Mouse (Mus musculus) 3134 (cell line): ENCODE measurements around the gene Trim14.

ENCODE experiments used
- DNase-seq: peaks from one replicate; pipeline ENCODE4 v3.0.0-alpha.2; 2011; ENCODE audit warnings: low spot score; ENCODE audit not compliant: insufficient read length; ENCODE audit errors: extremely low read depth

The Trim14 gene

DNA sequence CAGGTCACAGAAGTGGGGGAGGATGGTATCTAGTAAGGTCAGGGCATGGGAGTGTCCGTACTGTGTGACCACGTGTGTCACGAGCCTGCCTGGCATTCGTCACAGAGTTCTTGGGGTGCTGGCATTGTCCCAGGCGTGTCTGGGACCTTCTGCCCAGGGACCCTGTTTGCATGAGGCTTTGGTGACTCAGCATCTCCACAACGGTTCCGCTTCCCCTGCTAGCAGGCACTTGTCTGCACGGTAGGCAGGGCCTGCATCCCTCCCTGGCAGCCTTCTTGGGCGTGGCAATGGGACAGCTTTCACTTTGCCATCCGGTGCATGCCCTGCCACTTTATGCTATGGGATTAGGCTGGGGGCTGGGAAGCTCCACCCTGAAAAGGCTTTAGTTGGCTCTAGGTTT is 27.9 kb upstream of the Trim14 start:
- DNase-seq: peak; percentile 84

DNA sequence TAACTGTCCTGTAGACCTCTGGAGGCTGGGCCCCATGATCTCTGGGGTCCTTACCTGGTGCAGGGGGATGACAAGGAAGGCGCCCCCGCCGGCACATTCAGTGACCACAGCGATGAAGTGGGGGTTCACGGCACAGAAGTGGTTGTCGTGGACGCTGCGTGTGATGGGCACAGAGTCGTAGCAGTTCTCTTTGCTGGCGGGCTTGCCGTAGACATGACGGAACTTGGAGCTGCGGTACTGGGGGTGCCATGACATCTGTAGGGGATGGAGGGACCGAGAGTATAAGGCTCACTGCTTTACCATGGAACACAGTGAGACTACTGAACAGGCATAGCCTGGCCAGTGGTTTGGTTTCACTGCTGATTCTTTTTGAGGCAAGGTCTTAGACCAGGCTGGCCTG is 26.9 kb upstream of the Trim14 start:
- no peak for DNase-seq

DNA sequence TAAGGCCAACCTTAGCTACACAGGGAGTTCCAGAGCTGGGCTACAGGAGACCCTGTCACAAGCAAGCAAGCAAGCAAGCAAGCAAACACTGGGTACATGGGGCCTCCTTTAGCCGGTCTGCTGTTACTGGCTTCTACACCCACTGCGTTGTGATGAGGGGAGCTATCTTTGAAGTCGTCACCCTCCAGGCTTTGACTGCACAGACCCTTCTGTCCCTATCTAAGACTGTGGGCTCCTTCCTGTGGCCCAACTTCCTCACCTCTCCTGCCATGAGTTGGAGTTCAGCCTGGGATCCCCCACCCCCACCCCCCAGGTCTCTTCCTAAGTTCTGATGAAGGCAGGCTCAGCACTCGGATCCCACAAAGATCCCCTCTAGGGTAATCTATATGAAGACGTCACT is 26.1 kb upstream of the Trim14 start:
- DNase-seq: no peak

DNA sequence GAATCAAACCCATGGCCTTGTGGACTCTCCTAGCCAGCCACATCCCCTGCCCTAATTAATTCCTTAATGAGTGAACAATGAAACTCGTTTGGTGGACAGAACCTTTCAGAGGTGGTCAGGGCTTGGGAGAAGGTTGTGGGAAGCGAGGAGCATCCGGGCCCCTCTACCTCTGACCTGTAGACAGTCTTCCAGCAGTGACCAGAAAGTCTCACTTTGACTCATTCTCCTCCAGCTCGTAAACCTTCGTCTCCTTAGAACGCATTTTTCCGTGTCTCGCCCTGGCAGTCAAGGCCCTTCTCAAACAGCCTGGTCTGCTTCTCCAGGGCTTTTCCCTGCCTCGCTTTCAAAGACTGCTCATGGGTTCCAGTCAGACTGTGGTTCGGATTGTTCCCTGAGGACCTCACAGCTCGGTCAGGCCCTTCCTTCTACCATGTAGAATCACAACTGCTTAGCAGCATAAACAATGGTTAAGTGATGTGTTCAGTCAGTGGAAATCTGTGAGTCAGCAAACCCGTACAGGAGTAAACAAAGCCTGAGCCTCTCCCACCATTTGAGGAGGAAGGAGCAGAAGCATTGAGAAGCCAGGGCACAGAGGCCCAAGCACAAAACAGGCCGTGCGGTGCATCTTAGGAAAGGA is 24.2 kb upstream of the Trim14 start:
- peak; percentile 46 for DNase-seq

DNA sequence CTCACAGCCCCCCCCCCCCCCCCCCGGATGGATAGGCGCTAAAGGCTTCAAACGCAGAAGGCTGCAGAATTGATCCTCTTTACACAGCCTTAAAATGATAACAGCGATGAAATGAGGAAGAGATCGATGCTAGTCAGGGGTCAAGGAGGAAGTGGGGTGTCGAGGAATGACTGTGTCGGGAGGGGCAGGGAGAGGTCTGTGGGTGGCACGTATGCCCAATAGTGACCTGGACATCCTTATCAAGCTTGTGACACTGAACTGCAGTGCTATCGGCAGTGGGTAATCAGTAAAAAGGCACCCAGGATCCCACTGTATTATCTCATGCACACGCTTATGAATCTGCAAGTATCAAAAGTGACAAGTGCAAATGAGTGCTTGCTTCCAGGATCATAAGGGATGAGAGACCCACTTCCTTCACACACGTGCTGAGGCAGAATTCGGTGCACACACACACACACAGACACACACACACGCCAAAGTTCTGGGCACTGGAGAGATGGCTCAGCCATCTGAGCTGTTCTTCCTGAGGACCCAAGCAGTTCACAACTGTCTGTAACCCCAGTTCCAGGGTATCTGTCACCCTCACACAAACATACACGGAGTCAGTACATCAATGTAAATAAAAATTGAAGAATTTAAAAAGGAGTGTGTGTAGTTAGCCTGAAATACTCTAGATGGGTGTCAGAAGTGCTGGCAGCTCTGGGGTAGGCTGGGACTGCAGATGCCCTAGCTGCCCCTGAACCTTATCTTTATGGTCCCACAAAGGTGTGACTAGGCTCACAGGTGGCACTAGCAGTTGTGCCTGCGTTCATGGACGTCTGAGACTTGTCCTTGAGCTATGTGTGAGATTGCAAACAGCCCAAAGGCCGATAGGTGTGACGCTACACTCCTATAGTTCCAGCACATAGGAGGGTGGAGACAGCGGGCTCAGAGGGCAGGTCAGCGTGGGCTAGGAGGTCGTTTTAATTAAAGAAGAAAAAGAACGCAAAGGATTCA is 23.0 kb upstream of the Trim14 start:
- DNase-seq: no peak

GRCm38 (mm10) chr4:46556933-46557332 is 21.0 kb upstream of the Trim14 start:
- DNase-seq: no peak

DNA sequence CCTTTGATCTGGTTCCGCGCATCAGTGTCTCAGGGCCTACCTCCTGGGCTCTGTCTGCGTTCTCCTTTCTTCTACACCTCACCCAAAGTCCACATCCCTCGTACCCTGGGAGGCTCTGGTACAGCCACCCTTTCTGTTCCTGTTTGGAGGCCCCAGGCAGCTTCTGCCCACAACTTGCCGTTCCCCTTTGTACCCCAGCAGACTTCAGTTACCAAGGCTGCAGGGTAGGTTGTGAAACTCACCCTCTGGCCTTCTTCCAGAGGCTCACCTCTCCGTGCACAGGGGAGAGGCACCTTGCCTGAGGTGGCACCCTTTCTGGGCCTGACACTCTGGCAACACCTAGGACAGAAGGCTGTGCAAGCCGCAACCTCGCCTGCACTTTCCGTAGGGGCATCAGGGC is 19.8 kb upstream of the Trim14 start:
- DNase-seq: no peak

DNA sequence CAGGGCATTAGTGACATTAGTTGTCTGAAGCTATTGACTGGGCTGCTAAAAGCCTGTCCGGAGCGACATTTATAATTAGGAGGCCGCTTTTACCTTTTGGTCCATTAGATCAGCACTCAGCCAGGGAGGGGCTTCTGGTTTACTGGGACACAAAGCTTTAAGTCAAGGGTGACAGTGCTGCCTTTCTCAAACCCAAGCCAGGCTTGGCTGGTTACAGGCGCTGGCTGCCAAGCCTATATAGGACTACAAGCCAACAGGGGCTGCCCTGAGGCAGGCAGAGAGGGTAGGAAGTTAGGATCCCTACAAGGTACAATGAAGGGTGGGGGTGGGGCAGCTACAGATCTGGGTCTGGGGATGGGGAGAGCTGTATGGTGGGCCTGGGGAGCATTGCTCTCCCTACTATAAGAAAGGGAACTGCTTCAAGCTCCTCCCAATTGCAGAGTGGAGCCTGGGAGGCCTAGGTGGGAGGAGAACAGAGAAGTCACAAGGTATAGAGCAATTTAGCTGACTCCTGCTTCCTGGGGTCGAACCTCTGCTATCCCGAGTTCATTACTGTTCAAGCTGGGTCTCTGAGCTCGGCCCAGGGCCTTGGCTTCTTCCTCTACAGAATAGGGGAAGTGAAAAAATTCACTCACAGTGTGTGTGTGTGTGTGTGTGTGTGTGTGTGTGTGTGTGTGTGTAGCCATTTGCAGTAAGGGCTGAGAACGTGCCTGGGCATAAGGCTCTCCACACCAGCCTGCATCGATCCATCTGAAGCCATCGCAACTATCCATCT is 18.5 kb upstream of the Trim14 start:
- no peak for DNase-seq

- DNase-seq: no peak
Measured at GRCm38 (mm10) chr4:46553864-46554263, 17.9 kb upstream of the Trim14 start.

GRCm38 (mm10) chr4:46550406-46550805 is 14.5 kb upstream of the Trim14 start:
- no peak for DNase-seq

- DNase-seq: no peak
Measured at GRCm38 (mm10) chr4:46549979-46550378, 14.0 kb upstream of the Trim14 start.

DNA sequence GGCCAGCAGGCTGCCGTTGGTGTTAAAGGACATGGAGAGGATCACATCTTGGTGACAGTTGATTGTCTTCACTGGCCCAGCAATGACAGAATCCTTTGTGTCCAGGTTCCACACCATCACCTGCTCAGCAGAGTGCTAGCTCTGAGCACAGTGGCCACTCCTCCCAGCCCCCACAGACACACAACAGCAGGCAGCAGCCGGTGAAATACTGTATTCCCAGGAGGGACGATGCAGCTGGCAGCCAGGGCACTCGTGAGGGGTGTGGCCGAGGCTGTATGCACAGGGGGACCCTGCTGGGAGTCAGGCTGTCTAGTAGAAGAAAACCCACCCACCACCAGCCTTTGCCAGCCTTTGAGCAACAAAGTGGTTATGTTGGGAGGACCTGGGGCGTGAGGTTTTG is 10.8 kb upstream of the Trim14 start:
- DNase-seq: no peak

GRCm38 (mm10) chr4:46545498-46545897 is 9.6 kb upstream of the Trim14 start:
- DNase-seq: no peak

GRCm38 (mm10) chr4:46544313-46544712 is 8.4 kb upstream of the Trim14 start:
- DNase-seq: no peak

DNA sequence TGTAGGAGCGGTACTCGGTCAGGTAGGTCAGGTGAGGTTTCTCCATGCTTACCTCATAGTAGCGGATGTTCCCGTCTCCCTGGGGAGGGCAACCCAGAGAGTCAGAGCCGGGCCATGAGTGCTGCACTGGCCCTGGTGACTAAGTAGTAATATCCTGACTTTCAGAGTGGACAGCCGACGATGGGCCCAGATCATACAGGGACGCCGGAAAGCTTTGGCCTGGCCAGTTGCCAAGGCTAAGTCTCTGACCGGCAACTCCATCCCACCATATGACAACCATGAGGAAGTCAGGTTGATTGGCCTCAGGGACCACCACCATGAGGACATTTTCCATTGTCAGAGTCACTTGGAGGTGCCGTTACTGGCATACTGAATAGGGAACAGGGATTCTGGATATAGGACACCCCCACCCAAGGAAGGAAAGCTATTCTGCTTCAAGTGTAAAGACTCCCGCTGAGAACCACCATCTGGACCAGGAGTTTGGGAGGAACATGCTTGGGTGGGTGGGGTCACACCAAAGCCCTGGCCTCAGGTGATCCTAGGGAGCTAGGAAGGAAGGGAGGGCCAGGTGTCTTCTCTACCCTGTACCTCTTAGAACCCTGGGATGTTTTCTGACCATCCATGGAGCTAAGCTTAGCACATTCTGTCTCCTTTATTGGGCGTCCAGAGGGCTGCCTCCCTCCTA is 7.6 kb upstream of the Trim14 start:
- no peak for DNase-seq

DNA sequence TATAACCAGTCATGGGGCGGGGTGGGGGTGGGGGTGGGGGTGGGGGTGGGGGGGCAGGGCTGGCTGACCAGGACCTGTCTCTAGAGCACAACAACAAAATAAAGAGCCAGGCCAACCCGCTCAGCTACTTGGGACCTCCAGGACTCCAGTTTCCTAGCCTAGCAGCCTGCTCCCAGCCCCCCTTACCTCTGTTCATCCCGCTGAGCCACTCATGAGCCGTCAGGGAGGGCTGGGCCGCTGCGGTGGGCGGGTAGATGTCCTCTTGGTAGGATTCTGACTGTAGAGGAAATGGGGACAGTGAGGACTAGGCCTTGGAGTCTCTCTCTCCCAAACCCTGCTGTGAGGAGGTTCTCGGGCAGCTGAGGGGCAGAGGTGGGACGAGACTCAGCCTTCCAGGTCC is 5.8 kb upstream of the Trim14 start:
- no peak for DNase-seq

- DNase-seq: no peak
Measured at GRCm38 (mm10) chr4:46539167-46539566, 3.2 kb upstream of the Trim14 start.

GRCm38 (mm10) chr4:46535094-46535830 is 679 bp downstream of the Trim14 start:
- no peak for DNase-seq

DNA sequence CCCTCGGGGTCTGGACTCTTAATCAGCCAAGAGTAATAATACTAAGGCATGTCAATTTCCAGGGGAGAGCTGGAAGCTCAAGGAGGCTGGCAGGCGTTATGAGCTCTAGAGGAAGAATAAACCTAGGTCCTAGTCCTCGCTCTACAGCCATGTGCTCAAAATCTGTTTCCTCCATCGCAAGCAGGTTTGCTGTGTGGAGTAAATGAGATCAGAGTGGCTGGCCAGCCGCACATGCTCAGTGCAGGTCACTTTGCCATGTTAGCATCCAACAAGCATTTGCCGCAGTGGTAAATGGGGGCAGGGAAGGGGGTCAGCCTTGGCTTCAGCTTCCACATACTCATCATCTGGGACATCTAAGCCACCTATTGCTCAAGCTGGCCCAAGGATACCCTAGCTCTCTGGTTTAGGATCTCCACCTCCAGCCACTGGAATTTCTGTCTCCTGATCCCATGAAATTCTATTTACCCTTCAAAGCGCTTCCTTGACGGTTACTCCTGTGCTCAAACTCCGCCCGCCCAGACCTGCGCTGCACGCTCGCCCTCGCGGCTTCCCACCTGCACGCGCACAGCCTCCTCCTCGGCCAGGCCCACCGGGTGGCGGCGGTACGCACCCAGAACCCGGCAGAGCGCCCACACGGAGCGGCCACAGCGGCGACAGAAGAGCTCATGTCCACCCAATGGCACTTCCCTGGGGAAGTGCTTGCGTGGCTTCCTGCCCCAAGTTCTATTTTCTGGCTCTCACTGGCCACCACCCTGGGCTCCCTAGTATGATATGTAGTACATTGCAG is 1.8 kb downstream of the Trim14 start:
- DNase-seq: no peak
